Mouse (Mus musculus) bone marrow macrophage, adult 2 months (primary cell): Measurements from ENCODE around the gene Myl10. TPM values are rescaled to one million over a fixed set of nuclear protein-coding genes. Genes with fewer than 3 reads are reported as not detected.

Source experiments
- H3K27ac ChIP-seq: 2 replicates; pipeline ENCODE4 v1.5.1; 2012; ENCODE audit warnings: low read depth, low read length; ENCODE audit not compliant: insufficient read depth
- H3K4me1 ChIP-seq: 2 replicates; pipeline ENCODE4 v1.6.1; 2012; ENCODE audit warnings: low read length; ENCODE audit not compliant: control insufficient read depth, insufficient read depth
- H3K4me3 ChIP-seq: 2 replicates; pipeline ENCODE4 v1.5.1; 2012; ENCODE audit warnings: mild to moderate bottlenecking, low read length, moderate library complexity; ENCODE audit not compliant: insufficient read depth
- CTCF ChIP-seq: IDR thresholded peaks from 2 replicates; pipeline ENCODE4 v1.5.1; 2012; ENCODE audit warnings: low read depth, mild to moderate bottlenecking, low read length, moderate library complexity
- POLR2A ChIP-seq: IDR thresholded peaks from 2 replicates; pipeline ENCODE4 v1.6.1; 2012; ENCODE audit warnings: mild to moderate bottlenecking, low read depth, low read length, borderline replicate concordance
- polyA plus RNA-seq: library from polyadenylated mRNA; stranded (reverse); fragments of >200 nt; gene quantifications from 2 replicates; pipeline ENCODE4 v1.2.4, GENCODE M21; 2012; ENCODE audit not compliant: missing spikeins, insufficient read depth, insufficient read length

The Myl10 gene
- polyA plus RNA-seq, 1 experiment = not detected

DNA sequence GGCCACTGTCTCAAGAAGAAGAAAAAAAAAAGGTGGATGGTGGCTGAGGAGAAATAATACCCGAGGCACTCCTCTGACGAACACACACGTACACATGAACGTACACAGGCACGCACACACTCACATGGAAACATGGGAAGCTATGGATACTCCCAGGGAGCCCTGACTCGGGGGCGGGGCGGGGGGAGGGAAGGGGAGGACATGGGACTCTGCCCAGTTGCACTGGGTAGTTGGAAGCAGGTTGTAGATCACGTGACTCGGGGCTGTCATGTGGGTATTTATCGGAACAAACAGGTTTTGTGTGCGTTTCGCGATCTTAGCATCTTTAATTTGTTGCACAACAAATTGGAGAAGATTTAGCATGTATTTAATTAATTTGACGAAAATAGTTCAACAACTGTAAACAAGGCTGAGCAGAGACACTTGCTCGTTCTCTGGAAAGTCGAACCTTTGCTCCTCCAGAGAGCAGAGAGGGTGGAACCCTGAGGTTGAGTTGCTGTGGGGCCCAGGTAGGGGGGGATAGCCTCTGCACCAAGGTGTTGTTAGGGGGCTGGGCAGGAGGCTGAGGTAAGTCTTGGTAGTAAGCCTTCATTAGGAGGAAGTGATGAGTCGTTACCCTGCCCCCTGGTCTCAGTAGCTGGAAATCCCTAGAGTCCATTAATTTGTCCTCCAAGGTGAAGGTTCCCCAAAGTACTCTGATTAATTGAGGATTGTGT lies 16.5 kb upstream of the Myl10 start:
- Histone ChIP-seq H3K4me1 (no peaks in the 10 kb centered on the region), H3K27ac (no peak overlapping the region), H3K4me3 (no peak overlapping the region)
- TF ChIP-seq POLR2A = no peak
- TF ChIP-seq CTCF = no peak

DNA sequence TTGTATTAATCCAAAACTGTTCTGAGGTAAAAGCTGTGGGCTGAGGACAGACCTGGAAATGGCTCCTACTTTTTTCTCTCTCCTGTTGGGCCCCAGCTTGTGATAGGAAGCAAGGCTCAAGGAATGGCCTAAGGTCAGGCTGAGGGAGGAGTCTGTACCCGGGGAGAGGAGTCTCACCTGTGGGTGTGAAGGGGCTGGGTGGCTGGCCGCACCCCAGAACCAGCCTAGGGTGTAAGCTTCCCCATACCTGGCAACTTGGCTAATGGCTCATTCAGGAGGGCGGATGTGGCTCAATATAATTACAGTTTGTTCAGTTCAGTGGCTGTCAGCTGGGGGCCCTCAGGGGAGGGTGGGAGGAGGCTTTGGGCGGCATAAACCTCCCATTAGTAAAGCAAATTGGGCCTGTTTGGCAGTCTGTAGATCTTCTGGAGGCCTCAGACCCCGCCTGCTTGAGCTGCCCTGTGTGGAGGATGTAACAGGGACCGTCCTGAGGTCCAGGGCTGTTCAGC lies 14.1 kb upstream of the Myl10 start:
- Histone ChIP-seq H3K27ac (no peak overlapping the region), H3K4me3 (no peak overlapping the region), H3K4me1 (no peaks in the 10 kb centered on the region)
- TF ChIP-seq CTCF = no peak
- TF ChIP-seq POLR2A = no peak

DNA sequence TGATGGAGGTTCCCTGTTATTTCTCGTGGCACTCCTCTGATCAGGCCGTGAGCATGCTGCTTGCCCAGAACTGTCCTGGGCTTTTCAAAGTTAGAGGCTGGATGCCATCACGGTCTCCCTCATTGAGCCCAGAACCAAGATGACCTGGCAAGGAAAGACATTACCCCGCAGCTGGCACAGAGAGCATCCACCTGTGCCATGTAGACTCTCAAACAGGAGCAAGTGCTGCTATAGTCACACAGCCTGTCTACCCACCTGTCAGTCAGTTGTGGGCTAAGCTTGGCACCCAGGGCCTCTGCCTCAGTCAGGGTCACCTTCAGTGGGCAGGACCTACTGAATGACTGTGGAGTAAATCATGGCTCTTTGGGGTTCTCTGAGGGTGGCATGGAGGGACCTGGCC lies 6.6 kb upstream of the Myl10 start:
- TF ChIP-seq CTCF (no peak), POLR2A (no peak)
- Histone ChIP-seq H3K4me3 (no peak overlapping the region), H3K27ac (no peak overlapping the region)

DNA sequence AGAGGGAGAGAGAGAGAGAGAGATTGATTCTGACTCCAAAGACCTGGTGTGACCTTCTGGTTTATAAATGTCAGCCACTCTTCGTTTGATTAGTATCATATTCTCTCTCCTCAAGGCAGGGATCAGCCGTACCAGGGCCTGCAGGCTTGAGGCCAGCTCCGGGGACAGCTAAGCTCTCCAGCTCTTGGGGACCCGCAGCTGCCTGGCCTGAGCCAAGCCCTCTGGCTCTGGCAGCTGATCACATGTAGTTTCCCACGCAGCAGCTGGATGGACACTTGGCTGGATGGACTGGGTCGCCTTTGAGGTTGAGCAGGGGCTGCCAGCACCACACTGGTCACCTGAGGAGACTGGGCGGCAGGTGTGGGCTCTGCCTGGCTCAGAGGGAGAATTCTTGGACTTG lies 5.4 kb upstream of the Myl10 start:
- no peaks in the 10 kb centered on the region for H3K4me1 ChIP-seq
- no peak overlapping the region for H3K27ac ChIP-seq
- no peak for TF ChIP-seq CTCF
- no peak for TF ChIP-seq POLR2A
- H3K4me3 ChIP-seq = no peak overlapping the region

More for the DNA sequence above, 6.6 kb upstream of the Myl10 start:
- H3K4me1 ChIP-seq = no peaks in the 10 kb centered on the region

DNA sequence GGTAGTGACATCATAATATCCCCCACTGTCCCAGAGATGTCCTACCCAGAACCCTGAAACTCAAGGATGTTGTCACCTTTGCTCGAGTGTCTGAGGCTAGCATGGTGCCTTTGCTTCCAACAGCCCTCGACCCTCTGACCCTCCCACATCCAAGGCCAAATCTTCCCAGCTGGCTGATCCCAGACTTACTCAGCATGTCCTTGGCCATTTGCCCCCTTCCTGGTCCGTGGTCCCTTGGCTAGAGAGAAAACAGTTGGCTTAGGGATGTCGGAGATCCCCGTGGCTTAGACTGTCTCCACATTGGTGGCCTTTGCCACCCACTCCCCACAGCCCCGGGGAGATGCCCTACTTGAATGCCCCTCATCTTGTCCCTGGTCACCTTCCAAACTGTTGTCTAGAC lies 4.1 kb upstream of the Myl10 start:
- TF ChIP-seq CTCF = no peak
- TF ChIP-seq POLR2A = no peak
- Histone ChIP-seq H3K4me3 (no peak overlapping the region), H3K27ac (no peak overlapping the region), H3K4me1 (no peaks in the 10 kb centered on the region)

DNA sequence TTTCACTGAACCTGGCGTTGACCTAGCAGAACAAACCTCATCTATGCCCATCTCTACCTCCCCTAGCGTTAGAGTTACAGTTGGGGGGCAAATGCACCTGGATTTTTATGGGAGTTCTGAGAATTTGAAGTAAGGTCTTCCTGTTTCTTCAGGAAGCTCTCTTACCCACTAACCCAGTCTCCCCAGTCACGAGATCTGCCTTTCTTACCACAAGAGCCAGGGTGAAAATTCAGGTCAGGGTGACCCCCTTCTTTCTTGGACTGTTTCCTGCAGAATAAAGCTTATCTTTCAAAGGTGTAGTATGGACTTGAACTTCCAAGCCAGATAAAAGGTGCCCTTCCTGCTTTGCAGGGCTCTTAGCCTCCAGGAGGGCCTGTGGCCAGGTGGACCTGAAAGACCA lies 1.8 kb upstream of the Myl10 start:
- TF ChIP-seq POLR2A = no peak
- TF ChIP-seq CTCF = no peak
- no peaks in the 10 kb centered on the region for H3K4me1 ChIP-seq
- no peak overlapping the region for H3K27ac ChIP-seq

DNA sequence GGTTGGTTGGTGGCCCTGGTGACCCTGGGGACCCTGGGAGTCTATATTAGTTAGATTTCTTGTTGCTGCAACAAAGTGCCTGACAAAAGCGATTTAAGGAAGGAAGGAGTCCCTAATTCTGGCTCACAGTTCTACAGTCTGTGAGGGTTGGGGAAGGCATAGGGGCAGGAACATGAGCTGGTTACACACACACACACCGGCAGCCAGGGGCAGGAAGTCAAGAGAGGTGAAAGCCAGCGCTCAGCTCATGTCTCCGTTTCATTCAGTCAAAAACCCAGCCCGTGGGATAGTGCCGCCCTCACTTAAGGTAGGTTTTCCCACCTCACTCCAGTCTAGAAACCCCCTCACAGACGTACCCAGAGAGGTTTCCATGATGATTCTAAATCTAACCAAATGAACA lies 472 bp downstream of the Myl10 start:
- no peaks in the 10 kb centered on the region for H3K4me1 ChIP-seq
- no peak for TF ChIP-seq POLR2A
- no peak for TF ChIP-seq CTCF
- no peak overlapping the region for H3K4me3 ChIP-seq
- no peak overlapping the region for H3K27ac ChIP-seq

More for the DNA sequence above, 1.8 kb upstream of the Myl10 start:
- no peak overlapping the region for H3K4me3 ChIP-seq

DNA sequence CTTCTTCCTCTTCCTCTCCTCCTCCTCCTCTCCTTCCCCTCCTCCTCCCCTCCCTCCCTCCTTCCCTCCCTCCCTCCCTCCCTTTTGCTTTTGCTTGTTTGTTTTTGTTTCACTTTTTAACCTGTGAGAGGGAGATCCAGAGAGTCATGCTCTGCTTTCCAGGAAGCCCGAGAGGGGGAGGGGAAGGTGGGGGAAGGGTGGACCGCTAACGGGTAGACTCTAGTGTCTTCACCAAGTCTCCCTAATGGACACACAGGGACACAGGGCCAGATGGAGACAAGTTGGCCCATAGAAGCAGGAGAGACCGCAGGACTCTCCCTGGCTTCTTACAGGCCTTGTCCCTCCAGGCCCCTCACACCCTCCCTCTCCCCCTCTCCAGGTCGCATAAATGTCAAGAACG lies 2.0 kb downstream of the Myl10 start:
- H3K4me1 ChIP-seq = no peaks in the 10 kb centered on the region
- H3K4me3 ChIP-seq = no peak overlapping the region
- no peak overlapping the region for H3K27ac ChIP-seq
- TF ChIP-seq POLR2A (no peak), CTCF (no peak)

DNA sequence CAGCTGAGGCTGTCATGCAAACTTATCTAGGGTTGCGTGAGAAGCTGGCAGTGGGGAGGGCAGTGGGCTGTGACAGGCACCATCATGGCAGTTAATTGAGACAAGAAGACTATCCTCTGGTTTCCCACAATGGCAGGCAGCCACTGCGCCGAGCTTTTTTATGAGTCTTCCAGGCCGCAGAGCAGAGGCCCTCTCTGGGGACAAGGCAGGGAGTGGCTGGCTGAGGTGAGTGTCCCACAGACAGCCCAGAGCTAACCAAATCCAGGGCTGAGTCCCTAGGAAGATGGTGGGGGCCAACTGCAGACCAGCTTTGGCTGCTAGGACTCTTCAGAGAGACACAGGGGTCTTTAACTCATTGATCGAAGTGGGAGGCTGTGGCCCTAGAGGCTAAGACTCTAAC lies 3.6 kb downstream of the Myl10 start:
- Histone ChIP-seq H3K27ac (no peak overlapping the region), H3K4me1 (no peaks in the 10 kb centered on the region), H3K4me3 (no peak overlapping the region)
- TF ChIP-seq CTCF (no peak), POLR2A (no peak)

DNA sequence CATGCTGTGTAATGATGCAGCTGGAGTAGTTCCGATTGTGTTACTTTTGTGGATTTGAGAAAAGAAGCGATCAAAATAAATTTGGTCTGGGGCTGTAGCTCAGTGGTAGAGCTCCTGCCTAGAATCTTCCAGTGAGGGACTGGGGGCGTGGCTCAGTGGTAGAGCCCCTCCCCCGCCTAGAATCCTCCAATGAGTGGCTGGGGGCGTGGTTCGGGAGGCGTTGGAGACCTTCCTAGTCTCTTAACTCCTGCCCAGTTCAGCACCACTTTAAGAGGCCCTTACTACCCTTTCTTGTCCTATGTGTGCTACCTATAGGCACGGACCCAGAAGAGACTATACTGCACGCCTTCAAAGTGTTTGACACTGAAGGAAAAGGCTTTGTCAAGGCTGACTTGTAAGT lies 4.7 kb downstream of the Myl10 start:
- Histone ChIP-seq H3K27ac (no peak overlapping the region), H3K4me3 (no peak overlapping the region), H3K4me1 (peaks cover 4% of the 10 kb centered on the region)
- TF ChIP-seq POLR2A (no peak), CTCF (no peak)

DNA sequence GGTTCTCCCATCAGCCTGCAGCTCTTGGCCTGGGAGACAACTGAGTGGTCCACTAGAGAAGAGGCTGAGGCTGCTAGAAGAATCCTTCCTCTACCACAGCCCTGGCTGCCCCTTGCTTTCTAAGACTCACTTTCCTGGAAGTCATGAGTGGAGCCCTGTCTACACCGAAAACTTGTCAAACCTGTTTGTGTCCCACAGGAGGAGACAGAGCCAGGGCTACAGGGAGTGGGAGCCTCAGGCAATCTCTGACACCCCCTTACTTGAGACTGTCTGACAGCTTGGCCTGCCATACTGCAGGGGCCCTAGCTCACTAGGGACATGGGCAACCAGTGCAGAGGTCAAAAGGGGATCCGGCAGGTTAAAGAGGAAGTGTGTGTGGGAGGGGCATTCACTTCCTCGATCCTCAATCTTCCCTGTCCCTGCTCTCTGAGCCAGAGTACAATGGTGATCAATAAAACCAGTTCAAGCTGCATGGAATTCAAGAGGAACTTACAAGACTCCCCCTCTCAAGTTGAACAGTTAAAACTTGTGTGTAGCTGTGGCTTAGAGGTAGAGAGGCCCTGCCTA lies 9.3 kb downstream of the Myl10 start:
- Histone ChIP-seq H3K4me3 (no peak overlapping the region), H3K4me1 (peaks cover 4% of the 10 kb centered on the region), H3K27ac (no peak overlapping the region)
- TF ChIP-seq POLR2A (no peak), CTCF (no peak)
